Comparison of ENCODE assay signal across 17 mouse cellular contexts in genomic region chr13:101483816-101484215, GRCm38 (mm10).
DNase-seq lines count a peak whose midpoint lies in the region; ATAC-seq lines count a peak whose summit lies in the region.
"Had no signal": no experiment of that assay in that cellular context is flagged by ENCODE, and none has a peak within 500 bp of the region (broad histone marks: within the 10 kb centered on the region; RNA-seq: fewer than 3 reads in every experiment).

No protein-coding gene starts in this region.

- H3K9me3 ChIP-seq in forebrain, embryonic 14.5 days (replicated peaks; ENCODE audit: control insufficient read depth, low read length): no peaks in the 10 kb centered on the region
- no peaks in the 10 kb centered on the region for H3K9me3 ChIP-seq in forebrain, embryonic 13.5 days (replicated peaks)
- H3K9me3 ChIP-seq in midbrain, embryonic 14.5 days (ENCODE audit: control insufficient read depth, low read length): no peaks in the 10 kb centered on the region
- no peaks in the 10 kb centered on the region for H3K9me3 ChIP-seq in midbrain, embryonic 15.5 days
- H3K9me3 ChIP-seq: forebrain, embryonic 12.5 days; heart, embryonic 10.5 days; hindbrain, embryonic 15.5 days; midbrain, embryonic 12.5 days had no signal

- peak; percentile 24 for DNase-seq in forebrain, embryonic 14.5 days (ENCODE audit: low spot score)
- peak; percentile 10 for DNase-seq in midbrain, embryonic 14.5 days
- DNase-seq in cerebellum, adult 18-20 months: peak; percentile 62 to 64
- peak; percentile 64 to 76 for DNase-seq in cerebellum, postnatal 25 days
- DNase-seq in embryo, embryonic 10.5 days (ENCODE audit: low spot score): no peak
- DNase-seq: heart, postnatal 14 days; kidney, adult 11 months; lung, adult 18-20 months; retina, postnatal 1 day; thymus, postnatal 36 days had no signal

- no peaks in the 10 kb centered on the region for H3K27me3 ChIP-seq in forebrain, embryonic 14.5 days (replicated peaks; ENCODE audit: control insufficient read depth, insufficient read depth, low read length)
- H3K27me3 ChIP-seq in forebrain, embryonic 13.5 days: no peaks in the 10 kb centered on the region
- no peaks in the 10 kb centered on the region for H3K27me3 ChIP-seq in midbrain, embryonic 14.5 days (ENCODE audit: control insufficient read depth, insufficient read depth, low read length)
- H3K27me3 ChIP-seq in midbrain, embryonic 15.5 days (replicated peaks): no peaks in the 10 kb centered on the region
- H3K27me3 ChIP-seq: forebrain, embryonic 12.5 days; hindbrain, embryonic 15.5 days; midbrain, embryonic 12.5 days had no signal

- no peaks in the 10 kb centered on the region for H3K36me3 ChIP-seq in forebrain, embryonic 14.5 days (ENCODE audit: control insufficient read depth, insufficient read depth, low read length)
- no peaks in the 10 kb centered on the region for H3K36me3 ChIP-seq in forebrain, embryonic 13.5 days (ENCODE audit: poor library complexity, severe bottlenecking)
- no peaks in the 10 kb centered on the region for H3K36me3 ChIP-seq in midbrain, embryonic 14.5 days (ENCODE audit: control insufficient read depth, insufficient read depth, low read length)
- H3K36me3 ChIP-seq in midbrain, embryonic 15.5 days (replicated peaks): no peaks in the 10 kb centered on the region
- H3K36me3 ChIP-seq: forebrain, embryonic 12.5 days; heart, embryonic 10.5 days; hindbrain, embryonic 15.5 days; midbrain, embryonic 12.5 days had no signal

- 37% methylated on average over 3 of the region's 3 CpGs for WGBS in forebrain, embryonic 14.5 days
- WGBS in forebrain, embryonic 13.5 days: 42% methylated on average over 3 of the region's 3 CpGs
- WGBS in midbrain, embryonic 14.5 days: 51% methylated on average over 3 of the region's 3 CpGs
- 50% methylated on average over 3 of the region's 3 CpGs for WGBS in midbrain, embryonic 15.5 days

- no peak overlapping the region for H3K4me3 ChIP-seq in forebrain, embryonic 14.5 days (ENCODE audit: low read depth, low read length)
- H3K4me3 ChIP-seq in forebrain, embryonic 13.5 days: no peak overlapping the region
- H3K4me3 ChIP-seq in midbrain, embryonic 14.5 days (replicated peaks; ENCODE audit: low read depth, low read length): no peak overlapping the region
- H3K4me3 ChIP-seq in midbrain, embryonic 15.5 days: no peak overlapping the region
- H3K4me3 ChIP-seq: forebrain, embryonic 12.5 days; heart, embryonic 10.5 days; hindbrain, embryonic 15.5 days; midbrain, embryonic 12.5 days had no signal

- no peak for ATAC-seq in forebrain, embryonic 14.5 days
- ATAC-seq in forebrain, embryonic 13.5 days: no peak
- ATAC-seq in midbrain, embryonic 14.5 days (ENCODE audit: low FRiP score, low TSS enrichment): no peak
- no peak for ATAC-seq in midbrain, embryonic 15.5 days (replicated peaks)

- no peak overlapping the region for H3K4me2 ChIP-seq in forebrain, embryonic 14.5 days (ENCODE audit: low read length)
- no peak overlapping the region for H3K4me2 ChIP-seq in forebrain, embryonic 13.5 days
- H3K4me2 ChIP-seq in midbrain, embryonic 14.5 days (ENCODE audit: low read length): no peak overlapping the region
- H3K4me2 ChIP-seq in midbrain, embryonic 15.5 days: no peak overlapping the region
- H3K4me2 ChIP-seq: forebrain, embryonic 12.5 days; hindbrain, embryonic 15.5 days; midbrain, embryonic 12.5 days had no signal

- H3K4me1 ChIP-seq in forebrain, embryonic 14.5 days (ENCODE audit: control insufficient read depth, insufficient read depth, low read length): peaks cover 7% of the 10 kb centered on the region; the same call in 1 of the 2 replicates
- 0 out of 2 replicates have a peak, but pooled peaks cover 5% of the 10 kb centered on the region for H3K4me1 ChIP-seq in forebrain, embryonic 13.5 days
- H3K4me1 ChIP-seq in midbrain, embryonic 14.5 days (ENCODE audit: control insufficient read depth, insufficient read depth, low read length): no peaks in the 10 kb centered on the region
- H3K4me1 ChIP-seq in midbrain, embryonic 15.5 days: no peaks in the 10 kb centered on the region
- H3K4me1 ChIP-seq: forebrain, embryonic 12.5 days; heart, embryonic 10.5 days; hindbrain, embryonic 15.5 days; midbrain, embryonic 12.5 days had no signal

- no peak overlapping the region for H3K9ac ChIP-seq in forebrain, embryonic 14.5 days (ENCODE audit: low read length)
- no peak overlapping the region for H3K9ac ChIP-seq in forebrain, embryonic 13.5 days
- H3K9ac ChIP-seq in midbrain, embryonic 14.5 days (replicated peaks; ENCODE audit: low read length): no peak overlapping the region
- H3K9ac ChIP-seq in midbrain, embryonic 15.5 days: no peak overlapping the region
- H3K9ac ChIP-seq: forebrain, embryonic 12.5 days; hindbrain, embryonic 15.5 days; midbrain, embryonic 12.5 days had no signal

- H3K27ac ChIP-seq in forebrain, embryonic 14.5 days (ENCODE audit: low read depth, low read length): no peak overlapping the region
- H3K27ac ChIP-seq in forebrain, embryonic 13.5 days: no peak overlapping the region
- no peak overlapping the region for H3K27ac ChIP-seq in midbrain, embryonic 14.5 days (replicated peaks; ENCODE audit: low read depth, low read length)
- H3K27ac ChIP-seq in midbrain, embryonic 15.5 days: no peak overlapping the region
- H3K27ac ChIP-seq: forebrain, embryonic 12.5 days; heart, embryonic 10.5 days; hindbrain, embryonic 15.5 days; kidney, postnatal 0 days; midbrain, embryonic 12.5 days had no signal
